Mouse (Mus musculus) liver, adult 2 months (tissue): Measurements from ENCODE around the gene Gbp8. TPM values are rescaled to one million over a fixed set of nuclear protein-coding genes. Genes with fewer than 3 reads are reported as not detected.
"Not testable (repeated sequence)": the region's sequence is repeated elsewhere in the genome, so short reads cannot be mapped to it uniquely, and the experiment has no call there.

Source experiments
- DNase-seq: peaks from one replicate; pipeline ENCODE4 v3.0.0-alpha.2; 2011; ENCODE audit warnings: low read depth, low spot score; ENCODE audit errors: extremely low read depth
- H3K27ac ChIP-seq: fragments of 200-500 bp; replicated peaks from 2 replicates; pipeline ENCODE4 v1.5.1; 2012; ENCODE audit warnings: low read depth, mild to moderate bottlenecking, control low read depth, inconsistent platforms, low read length; ENCODE audit not compliant: insufficient read depth
- H3K27me3 ChIP-seq: fragments of 200-500 bp; 2 replicates; pipeline ENCODE4 v1.6.1; 2012; ENCODE audit warnings: mild to moderate bottlenecking, moderate library complexity, low read length, inconsistent platforms; ENCODE audit not compliant: control insufficient read depth, insufficient read depth
- H3K36me3 ChIP-seq: fragments of 200-500 bp; 2 replicates; pipeline ENCODE4 v1.6.1; 2012; ENCODE audit warnings: low read length, inconsistent platforms; ENCODE audit not compliant: control insufficient read depth, insufficient read depth
- H3K4me1 ChIP-seq: fragments of 200-500 bp; 2 replicates; pipeline ENCODE4 v1.6.1; 2011; ENCODE audit warnings: low read length; ENCODE audit not compliant: control insufficient read depth, insufficient read depth
- H3K4me3 ChIP-seq: fragments of 200-500 bp; 2 replicates; pipeline ENCODE4 v1.5.1; 2011; ENCODE audit warnings: low read depth, mild to moderate bottlenecking, control low read depth, low read length, moderate library complexity; ENCODE audit not compliant: insufficient read depth
- H3K79me2 ChIP-seq: fragments of 200-500 bp; 2 replicates; pipeline ENCODE4 v1.6.1; 2012; ENCODE audit warnings: inconsistent platforms, mild to moderate bottlenecking, low read length, moderate library complexity; ENCODE audit not compliant: control insufficient read depth, insufficient read depth
- H3K9ac ChIP-seq: fragments of 200-500 bp; 2 replicates; pipeline ENCODE4 v1.6.1; 2012; ENCODE audit warnings: low read depth, mild to moderate bottlenecking, control low read depth, inconsistent platforms, low read length
- CTCF ChIP-seq: fragments of 200-500 bp; IDR thresholded peaks from 2 replicates; pipeline ENCODE4 v1.5.1; 2011; ENCODE audit warnings: low read depth, low read length, control low read depth
- POLR2A ChIP-seq: fragments of 200-500 bp; IDR thresholded peaks from 2 replicates; pipeline ENCODE4 v1.6.1; 2011; ENCODE audit warnings: low read length, control low read depth; ENCODE audit not compliant: insufficient read depth; ENCODE audit errors: extremely low read depth
- WGBS: fragments of 180-500 bp; shearing (Covaris S2); methylation state at CpG from one replicate; pipeline ENCODE4 v1.1.7; 2018; 5-methylcytosine and 5-hydroxymethylcytosine counted together
- polyA plus RNA-seq: library from polyadenylated mRNA; depleted of rRNA; stranded (reverse); fragments of >200 nt; gene quantifications from 2 replicates; pipeline ENCODE4 v1.2.3, GENCODE M21; 2012
- total RNA-seq: library from RNA; depleted of rRNA; stranded (reverse); fragments of >200 nt; gene quantifications from 2 replicates; pipeline ENCODE4 v1.2.3, GENCODE M21; 2014

Gbp8 gene
- total and polyA plus RNA-seq, 2 experiments, result 1.2 to 3.7 TPM

- H3K36me3 ChIP-seq, result no peaks in the 10 kb centered on the region
- no peaks in the 10 kb centered on the region for H3K27me3 ChIP-seq
- peak overlapping the region; percentile 61; the same call in 1 of the 2 replicates for H3K9ac ChIP-seq
- H3K4me1 ChIP-seq, result no peaks in the 10 kb centered on the region
- 79% methylated on average over 1 of the region's 1 CpGs for WGBS
- DNase-seq, result no peak
- H3K4me3 ChIP-seq, result peak overlapping the region; percentile 57
- TF ChIP-seq CTCF (no peak), POLR2A (no peak)
- H3K27ac ChIP-seq, result peak overlapping the region; percentile 68
- no peaks in the 10 kb centered on the region for H3K79me2 ChIP-seq
Measured at GRCm38 (mm10) chr5:105138906-105139305, 434 bp downstream of the Gbp8 start.

DNA sequence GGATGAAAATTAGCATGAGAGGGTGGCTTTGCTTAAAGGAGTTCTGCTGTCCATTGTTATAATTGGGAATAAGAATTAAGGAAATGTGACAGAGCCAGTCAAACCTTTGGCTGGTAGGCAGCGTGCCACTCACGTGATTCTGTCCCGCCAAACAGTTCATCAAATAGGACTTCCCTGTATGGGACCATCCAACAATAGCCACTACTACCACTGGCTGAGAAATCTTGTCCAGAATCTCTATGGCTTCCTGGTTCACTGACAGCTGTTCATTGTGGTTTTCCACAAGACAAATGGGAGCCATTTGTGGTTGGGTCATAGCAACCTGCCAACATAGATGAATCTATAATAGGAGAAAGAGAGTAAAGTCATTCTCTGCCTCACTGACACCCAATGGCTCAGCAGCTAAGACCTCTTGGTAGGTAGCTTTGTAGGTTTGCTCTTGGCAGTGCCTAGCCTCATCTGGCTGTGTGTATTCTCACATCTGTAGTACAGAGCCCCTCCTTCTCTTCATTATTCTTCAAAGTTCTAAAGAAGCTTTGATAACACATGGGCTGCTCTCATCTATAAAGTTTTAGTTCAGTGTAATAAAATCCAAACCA is 2.5 kb downstream of the Gbp8 start:
- not testable (repeated sequence) for H3K9ac ChIP-seq, H3K27ac ChIP-seq, H3K27me3 ChIP-seq, DNase-seq, H3K36me3 ChIP-seq, H3K4me1 ChIP-seq, H3K79me2 ChIP-seq, H3K4me3 ChIP-seq
- WGBS, result 91% methylated on average over 3 of the region's 3 CpGs

- WGBS, result 91% methylated on average over 6 of the region's 6 CpGs
- H3K36me3 ChIP-seq, H3K4me1 ChIP-seq, H3K4me3 ChIP-seq, H3K27ac ChIP-seq, DNase-seq, H3K79me2 ChIP-seq, H3K27me3 ChIP-seq, H3K9ac ChIP-seq: not testable (repeated sequence)
Measured at GRCm38 (mm10) chr5:105121731-105122130, 17.6 kb downstream of the Gbp8 start.

DNA sequence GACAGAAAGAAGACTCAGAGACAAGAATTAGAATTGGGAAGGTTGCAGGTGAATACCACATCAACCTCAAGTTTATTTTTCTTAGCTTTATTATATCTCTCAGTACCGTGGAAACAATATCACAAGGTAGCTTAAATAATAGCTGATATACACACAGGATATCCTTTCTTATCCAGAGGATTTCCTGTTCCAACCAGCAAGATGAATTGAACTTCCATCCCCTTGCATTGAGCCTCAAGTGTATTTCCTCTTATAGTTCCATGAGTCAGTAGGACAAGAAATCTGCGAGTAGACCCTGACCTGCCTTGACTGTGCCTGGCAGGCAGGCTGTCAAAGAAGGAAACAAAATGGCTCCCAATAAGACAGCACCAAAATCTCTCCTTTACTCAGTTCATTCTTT is 23.6 kb downstream of the Gbp8 start:
- Histone ChIP-seq H3K4me3 (no peak overlapping the region), H3K27me3 (no peaks in the 10 kb centered on the region), H3K36me3 (peaks cover 7% of the 10 kb centered on the region; the same call in 1 of the 2 replicates), H3K79me2 (no peaks in the 10 kb centered on the region), H3K4me1 (no peaks in the 10 kb centered on the region; the same call in 1 of the 2 replicates), H3K27ac (no peak overlapping the region), H3K9ac (no peak overlapping the region)
- TF ChIP-seq POLR2A (no peak), CTCF (no peak)
- 75% methylated on average over 2 of the region's 2 CpGs for WGBS
- no peak for DNase-seq

DNA sequence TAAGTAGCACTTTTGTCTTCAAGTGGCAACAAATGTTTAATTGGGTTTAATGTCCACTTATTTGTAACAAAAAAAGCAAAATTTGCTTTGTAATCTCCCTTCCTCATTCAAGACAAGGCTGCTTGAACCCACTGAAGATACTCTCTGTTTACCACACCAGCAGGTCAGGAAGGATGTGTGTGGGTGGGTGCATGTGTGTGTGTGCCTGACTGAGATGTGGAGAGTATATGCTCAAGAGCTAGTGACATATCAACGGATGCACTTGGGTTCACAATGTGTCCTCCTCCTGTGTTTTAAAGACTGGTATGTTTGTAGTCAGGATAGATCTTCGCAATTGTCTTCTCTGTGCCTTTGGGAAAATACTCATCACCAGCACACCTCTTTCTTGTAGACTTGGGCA is 24.6 kb downstream of the Gbp8 start:
- H3K36me3 ChIP-seq, result peaks cover 7% of the 10 kb centered on the region; the same call in 1 of the 2 replicates
- no peaks in the 10 kb centered on the region for H3K27me3 ChIP-seq
- H3K4me3 ChIP-seq, result no peak overlapping the region
- H3K79me2 ChIP-seq, result no peaks in the 10 kb centered on the region
- H3K9ac ChIP-seq, result no peak overlapping the region
- H3K4me1 ChIP-seq, result no peaks in the 10 kb centered on the region; the same call in none of the 2 replicates
- DNase-seq, result no peak
- H3K27ac ChIP-seq, result no peak overlapping the region
- 92% methylated on average over 2 of the region's 2 CpGs for WGBS
- TF ChIP-seq CTCF, result no peak
- TF ChIP-seq POLR2A, result no peak

GRCm38 (mm10) chr5:105113656-105114055 is 25.7 kb downstream of the Gbp8 start:
- Histone ChIP-seq H3K27ac (no peak overlapping the region), H3K36me3 (peaks cover 6% of the 10 kb centered on the region; the same call in 1 of the 2 replicates), H3K9ac (no peak overlapping the region), H3K4me3 (no peak overlapping the region), H3K27me3 (no peaks in the 10 kb centered on the region), H3K4me1 (no peaks in the 10 kb centered on the region; the same call in none of the 2 replicates), H3K79me2 (no peaks in the 10 kb centered on the region)
- TF ChIP-seq POLR2A, result no peak
- no peak for TF ChIP-seq CTCF
- no peak for DNase-seq
- 97% methylated on average over 5 of the region's 5 CpGs for WGBS

- H3K9ac ChIP-seq, H3K4me1 ChIP-seq, H3K36me3 ChIP-seq, H3K79me2 ChIP-seq, H3K4me3 ChIP-seq, H3K27me3 ChIP-seq: not testable (repeated sequence)
- peak overlapping the region; percentile 59 for H3K27ac ChIP-seq
- peak; percentile 40 for DNase-seq
- 7% methylated on average over 4 of the region's 4 CpGs for WGBS
Measured at GRCm38 (mm10) chr5:105110271-105110852, 29.0 kb downstream of the Gbp8 start.

DNA sequence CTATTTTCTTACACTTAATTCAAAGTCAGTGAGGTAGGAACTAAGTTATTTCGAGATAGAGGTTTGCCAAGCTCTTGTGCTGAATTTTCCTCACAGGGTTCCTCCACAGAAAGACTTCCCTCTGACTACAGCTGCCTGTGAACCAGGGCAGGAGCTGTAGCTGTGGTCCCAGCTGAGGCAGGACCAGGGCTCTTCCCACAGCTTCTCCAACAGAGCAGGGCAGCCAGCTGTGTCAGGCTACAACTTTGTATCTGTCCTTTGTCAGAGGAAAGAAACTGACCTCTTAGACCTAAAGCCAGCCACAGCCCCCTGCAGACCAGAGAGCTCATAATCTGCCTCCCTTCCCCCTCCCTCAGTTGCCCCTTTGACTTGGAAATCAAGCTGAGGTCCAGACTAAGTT is 29.6 kb downstream of the Gbp8 start:
- DNase-seq, result not testable (repeated sequence)
- peak overlapping the region; percentile 51; the same call in 1 of the 2 replicates for H3K4me3 ChIP-seq

More for the DNA sequence above, 29.6 kb downstream of the Gbp8 start:
- H3K4me1 ChIP-seq, H3K79me2 ChIP-seq, H3K36me3 ChIP-seq, H3K27me3 ChIP-seq: not testable (repeated sequence)
- H3K27ac ChIP-seq, result peak overlapping the region; percentile 51; the same call in 1 of the 2 replicates
- 49% methylated on average over 1 of the region's 1 CpGs for WGBS
- H3K9ac ChIP-seq, result peak overlapping the region; percentile 55
